Mouse (Mus musculus): ENCODE results near the gene 1700102P08Rik. TPM values are rescaled to one million over a fixed set of nuclear protein-coding genes. Genes with fewer than 3 reads are reported as not detected.

Gene 1700102P08Rik
- total and polyA plus RNA-seq, 3 experiments: 0.21 to 0.26 TPM; not detected in 1

DNA sequence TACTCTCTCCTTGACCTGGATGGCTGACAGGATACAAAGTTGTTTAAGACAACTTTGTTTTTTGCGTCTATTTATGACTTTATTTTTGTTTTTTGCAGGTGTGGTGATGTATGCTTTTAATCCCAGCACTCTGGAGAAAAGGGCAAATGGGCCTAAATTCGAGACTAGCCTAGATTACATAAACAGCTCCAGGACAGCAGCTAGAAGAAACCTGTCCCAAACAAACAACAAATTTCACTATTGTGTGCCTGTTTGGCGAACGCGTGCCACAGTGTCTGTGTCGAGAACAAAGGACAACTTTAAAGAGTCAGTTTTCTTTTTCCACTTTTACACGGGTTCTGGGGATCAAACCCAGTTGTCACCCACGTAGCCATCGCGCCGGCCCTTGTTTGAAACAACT lies 45.6 kb upstream of the 1700102P08Rik start:
- in situ Hi-C loops (cut with MboI; ENCODE audit: low pct_ligation_motif_present, low pct_unique_long_range_greater_than_20kb, low sequenced_read_pairs): no loop called here
- H3K4me1 ChIP-seq (ENCODE audit: control insufficient read depth in 1 of 2, insufficient read depth in 2 of 2): peaks cover 3 to 31% of the 10 kb centered on the region in 2 experiments; a peak in 3 of 4 replicates

GRCm38 (mm10) chr9:108347540-108348289 lies 44.9 kb upstream of the 1700102P08Rik start, which contains the start of gene Usp4:
Gene Usp4, plus strand, starts transcription at chr9:108347853.
- peak; percentile 75 for DNase-seq (ENCODE audit: extremely low read depth)
- Histone ChIP-seq H3K9ac (ENCODE audit: insufficient read depth, low read depth) (peak within 1 kb of the TSS; percentile 89), H3K27ac (ENCODE audit: insufficient read depth, low read depth) (peak within 1 kb of the TSS; percentile 83), H3K4me3 (replicated peaks in 1 of 3; ENCODE audit: low read depth in 2 of 3, low read length in 2 of 3, poor library complexity in 1 of 3) (peak within 1 kb of the TSS; percentile 87 to 97 (median 92)), H3K79me2 (replicated peaks; ENCODE audit: control insufficient read depth, extremely low read depth, insufficient read depth, poor library complexity, severe bottlenecking) (peaks cover 24% of the 10 kb centered on the region), H3K4me2 (ENCODE audit: insufficient read depth, low read depth, poor library complexity, severe bottlenecking) (peak within 1 kb of the TSS; percentile 79), H3K27me3 (replicated peaks) (no peaks in the 10 kb centered on the region), H3K4me1 (ENCODE audit: control insufficient read depth in 1 of 2, insufficient read depth in 2 of 2) (peaks cover 3 to 24% of the 10 kb centered on the region in 2 experiments; a peak in 3 of 4 replicates), H3K9me3 (replicated peaks; ENCODE audit: low read length) (peaks cover 7% of the 10 kb centered on the region), H3K36me3 (replicated peaks in 1 of 2; ENCODE audit: control insufficient read depth in 1 of 2, insufficient read depth in 1 of 2, low read length in 1 of 2) (peaks cover 18 to 37% of the 10 kb centered on the region in 2 experiments)
- dilution Hi-C loops (cut with MboI; ENCODE audit: extremely low pct_ligation_motif_present, extremely low pct_unique_long_range_greater_than_20kb, low sequenced_read_pairs): no loop called here
- TF ChIP-seq MXI1 (IDR thresholded peaks at IDR 0.05; ENCODE audit: low read depth, low read length) (peak; percentile 77), TBP (conservative IDR thresholded peaks at IDR 0.05; ENCODE audit: low read depth, low read length) (0 out of 2 replicates have a peak, but pooled peaks have one; percentile 27), POLR2AphosphoS2 (IDR thresholded peaks at IDR 0.05; ENCODE audit: low read depth, low read length) (0 out of 2 replicates have a peak, but pooled peaks have one; percentile 41), UBTF (IDR thresholded peaks at IDR 0.05; ENCODE audit: low read depth, low read length) (no peak), JUN (IDR thresholded peaks at IDR 0.05; ENCODE audit: insufficient read depth, low read depth, low read length) (no peak), MEF2A (IDR thresholded peaks at IDR 0.05; ENCODE audit: borderline replicate concordance, low read depth, low read length) (no peak; the same call in 1 of the 2 replicates), SIN3A (IDR thresholded peaks at IDR 0.05; ENCODE audit: low read length) (peak; percentile 91), POLR2A (IDR thresholded peaks at IDR 0.05; ENCODE audit: low read depth, low read length) (peak; percentile 91), MYC (IDR thresholded peaks at IDR 0.05; ENCODE audit: low read depth, low read length) (0 out of 2 replicates have a peak, but pooled peaks have one; percentile 21), CTCF (conservative IDR thresholded peaks at IDR 0.05 in 1 of 2, IDR thresholded peaks at IDR 0.05 in 1 of 2; ENCODE audit: low read depth in 2 of 2, low read length in 2 of 2) (no peak), BHLHE40 (IDR thresholded peaks at IDR 0.05; ENCODE audit: low read depth, low read length) (peak; percentile 86), ZC3H11A (IDR thresholded peaks at IDR 0.05; ENCODE audit: low read depth, low read length) (no peak), ZMIZ1 (IDR thresholded peaks at IDR 0.05; ENCODE audit: low read depth, low read length) (peak; percentile 65), MAX (IDR thresholded peaks at IDR 0.05; ENCODE audit: low read length) (peak; percentile 32), JUND (conservative IDR thresholded peaks at IDR 0.05; ENCODE audit: low read depth, low read length) (no peak), RCOR1 (conservative IDR thresholded peaks at IDR 0.05; ENCODE audit: low read depth, low read length) (no peak), USF2 (conservative IDR thresholded peaks at IDR 0.05; ENCODE audit: low read depth, low read length) (no peak), EP300 (IDR thresholded peaks at IDR 0.05; ENCODE audit: low read length) (no peak), SMC3 (IDR thresholded peaks at IDR 0.05; ENCODE audit: low read depth, low read length) (no peak), HCFC1 (IDR thresholded peaks at IDR 0.05; ENCODE audit: low read depth, low read length) (peak; percentile 76), TCF12 (IDR thresholded peaks at IDR 0.05; ENCODE audit: low read depth, low read length) (peak; percentile 77), KAT2A (IDR thresholded peaks at IDR 0.05; ENCODE audit: insufficient replicate concordance, low read length) (no peak; the same call in 1 of the 2 replicates), USF1 (IDR thresholded peaks at IDR 0.05; ENCODE audit: low read depth, low read length) (no peak), ELF1 (IDR thresholded peaks at IDR 0.05; ENCODE audit: low read depth, low read length) (peak; percentile 91), NELFE (IDR thresholded peaks at IDR 0.05; ENCODE audit: low read depth, low read length) (peak; percentile 79), NRF1 (IDR thresholded peaks at IDR 0.05; ENCODE audit: low read depth, low read length) (peak; percentile 72)
- in situ Hi-C loops (cut with MboI; ENCODE audit: low pct_ligation_motif_present, low pct_unique_long_range_greater_than_20kb, low sequenced_read_pairs): no loop called here

More for the DNA sequence above, 45.6 kb upstream of the 1700102P08Rik start:
- peaks cover 24% of the 10 kb centered on the region for H3K79me2 ChIP-seq (replicated peaks; ENCODE audit: control insufficient read depth, extremely low read depth, insufficient read depth, poor library complexity, severe bottlenecking)
- DNase-seq (ENCODE audit: extremely low read depth): no peak
- H3K4me2 ChIP-seq (ENCODE audit: insufficient read depth, low read depth, poor library complexity, severe bottlenecking): peak overlapping the region; percentile 79
- H3K4me3 ChIP-seq (replicated peaks in 1 of 3; ENCODE audit: low read depth in 2 of 3, low read length in 2 of 3, poor library complexity in 1 of 3): peak overlapping the region; percentile 53 to 97 (median 81)
- peaks cover 12 to 30% of the 10 kb centered on the region in 2 experiments for H3K36me3 ChIP-seq (replicated peaks in 1 of 2; ENCODE audit: control insufficient read depth in 1 of 2, insufficient read depth in 1 of 2, low read length in 1 of 2)
- dilution Hi-C loops (cut with MboI; ENCODE audit: extremely low pct_ligation_motif_present, extremely low pct_unique_long_range_greater_than_20kb, low sequenced_read_pairs): no loop called here
- peak; percentile 47; the same call in 1 of the 2 replicates for TF ChIP-seq MAX (IDR thresholded peaks at IDR 0.05; ENCODE audit: low read length)
- TF ChIP-seq BHLHE40 (IDR thresholded peaks at IDR 0.05; ENCODE audit: low read depth, low read length): peak; percentile 39; the same call in 1 of the 2 replicates
- no peak for TF ChIP-seq TBP (conservative IDR thresholded peaks at IDR 0.05; ENCODE audit: low read depth, low read length)
- H3K9me3 ChIP-seq (replicated peaks; ENCODE audit: low read length): peaks cover 7% of the 10 kb centered on the region
- H3K9ac ChIP-seq (ENCODE audit: insufficient read depth, low read depth): peak overlapping the region; percentile 70
- H3K27me3 ChIP-seq (replicated peaks): no peaks in the 10 kb centered on the region
- peak overlapping the region; percentile 61; the same call in 1 of the 2 replicates for H3K27ac ChIP-seq (ENCODE audit: insufficient read depth, low read depth)
